Mouse (Mus musculus) testis, adult 2 months (tissue): ENCODE data around the gene Fbxo6.

Experiments
- CTCF ChIP-seq: fragments of 200-500 bp; IDR thresholded peaks from 2 replicates; pipeline ENCODE4 v1.5.1; 2012; ENCODE audit warnings: low read depth, mild to moderate bottlenecking, inconsistent platforms, low read length, moderate library complexity; ENCODE audit not compliant: control insufficient read depth, insufficient read depth, insufficient replicate concordance
- POLR2A ChIP-seq: fragments of 200-500 bp; IDR thresholded peaks from 2 replicates; pipeline ENCODE4 v1.6.1; 2012; ENCODE audit warnings: low read depth, mild to moderate bottlenecking, inconsistent platforms, low read length, moderate library complexity; ENCODE audit not compliant: control insufficient read depth

- TF ChIP-seq CTCF (no peak), POLR2A (no peak)
Measured at GRCm38 (mm10) chr4:148198721-148199120, 46.8 kb upstream of the Fbxo6 start.
